Mouse (Mus musculus) neural tube, embryonic 14.5 days (tissue): Measurements from ENCODE around the gene Cxcr4. TPM values are rescaled to one million over a fixed set of nuclear protein-coding genes. Genes with fewer than 3 reads are reported as not detected.

Experiments
- ATAC-seq: fragments of 200-750 bp; cut with Nextera tagmentation; 2 replicates; pipeline ENCODE4 v1.8.0; 2017; ENCODE audit warnings: low read depth, mild to moderate bottlenecking, moderate TSS enrichment, moderate library complexity
- H3K27ac ChIP-seq: fragments of 300-500 bp; sonication (generic); 2 replicates; pipeline ENCODE4 v1.5.1; 2014; ENCODE audit warnings: low read depth, mild to moderate bottlenecking, control low read depth, low read length, moderate library complexity, mixed read lengths
- H3K27me3 ChIP-seq: fragments of 300-500 bp; sonication (generic); 2 replicates; pipeline ENCODE4 v1.6.1; 2014; ENCODE audit warnings: low read length; ENCODE audit not compliant: control insufficient read depth, insufficient read depth
- H3K36me3 ChIP-seq: fragments of 300-500 bp; sonication (generic); 2 replicates; pipeline ENCODE4 v1.6.1; 2014; ENCODE audit warnings: low read length, mixed read lengths; ENCODE audit not compliant: control insufficient read depth, insufficient read depth
- H3K4me1 ChIP-seq: fragments of 300-500 bp; sonication (generic); 2 replicates; pipeline ENCODE4 v1.6.1; 2014; ENCODE audit warnings: low read length; ENCODE audit not compliant: control insufficient read depth, insufficient read depth
- H3K4me2 ChIP-seq: fragments of 300-500 bp; sonication (generic); 2 replicates; pipeline ENCODE4 v1.6.1; 2014; ENCODE audit warnings: mild to moderate bottlenecking, low read depth, low read length, control low read depth
- H3K4me3 ChIP-seq: fragments of 300-500 bp; sonication (generic); 2 replicates; pipeline ENCODE4 v1.5.1; 2014; ENCODE audit warnings: low read depth, low read length, control low read depth, mixed read lengths
- H3K9ac ChIP-seq: fragments of 300-500 bp; sonication (generic); replicated peaks from 2 replicates; pipeline ENCODE4 v1.6.1; 2014; ENCODE audit warnings: low read depth, mild to moderate bottlenecking, control low read depth, low read length, mixed read lengths
- H3K9me3 ChIP-seq: fragments of 300-500 bp; sonication (generic); 2 replicates; pipeline ENCODE4 v1.6.1; 2016; ENCODE audit warnings: low read length; ENCODE audit not compliant: control insufficient read depth
- WGBS: fragments of 180-500 bp; shearing (Covaris S2); extraction: QIAGEN DNeasy Blood & Tissue Kit; methylation state at CpG from one replicate; pipeline ENCODE4 v1.1.7; 2014; 5-methylcytosine and 5-hydroxymethylcytosine counted together
- polyA plus RNA-seq: library from polyadenylated mRNA; unstranded; fragments of >200 nt; fragmentation: Nextera tagmentation; extraction: Ambion mirVana; gene quantifications from 2 replicates; pipeline ENCODE4 v1.2.1, GENCODE M21; 2014

Cxcr4 gene
- polyA plus RNA-seq, 1 experiment from 2014 or later, result 5.6 TPM

DNA sequence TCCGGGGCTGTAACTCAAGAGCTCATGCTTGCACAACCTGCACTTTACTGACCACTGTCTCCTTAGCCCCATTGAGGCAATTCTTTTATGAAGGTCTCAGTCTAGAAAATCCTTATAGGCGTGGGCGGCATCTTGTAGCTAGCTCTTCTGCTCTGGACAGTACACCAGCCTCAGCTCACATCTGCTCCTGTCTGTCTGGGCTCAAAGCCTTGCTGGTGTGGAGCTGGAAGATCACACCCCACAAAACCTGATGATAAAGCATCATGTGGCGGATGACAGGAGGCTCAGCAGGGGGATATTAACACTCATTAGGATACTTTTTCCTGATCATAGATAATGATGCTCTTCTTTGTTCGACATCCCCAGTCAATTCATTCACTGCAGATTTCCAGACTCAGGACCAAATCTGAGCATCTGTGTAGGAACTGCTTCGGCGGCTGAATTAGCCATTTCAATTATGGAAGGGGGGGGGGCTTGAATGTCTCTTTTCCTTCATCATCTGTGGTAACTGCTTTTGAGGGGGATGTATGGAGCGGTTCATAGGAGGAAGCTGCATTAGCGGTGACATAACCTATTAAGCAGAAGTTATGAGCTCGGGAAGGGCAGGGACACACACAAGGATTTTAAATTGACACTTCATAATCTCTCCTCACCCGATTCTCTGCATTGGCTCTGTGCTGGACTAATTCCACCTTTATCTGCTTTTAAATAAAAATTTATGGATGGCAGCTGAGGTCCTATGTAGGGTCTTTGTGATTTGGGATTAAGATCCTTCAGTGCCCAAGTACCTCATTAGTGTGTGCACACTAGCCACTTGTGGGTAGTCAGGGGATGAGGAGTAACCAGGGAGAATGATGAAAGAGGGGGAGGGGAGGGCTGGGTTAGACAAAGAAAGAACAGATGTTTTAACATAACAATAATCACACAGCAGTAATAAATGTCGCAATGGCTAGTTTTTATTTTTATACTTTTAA is 24.6 kb downstream of the Cxcr4 start:
- H3K9me3 ChIP-seq, result no peaks in the 10 kb centered on the region
- peak; percentile 77 for ATAC-seq
- no peak overlapping the region for H3K4me3 ChIP-seq
- WGBS, result 51% methylated on average over 12 of the region's 12 CpGs
- 0 out of 2 replicates have a peak, but pooled peaks cover 3% of the 10 kb centered on the region for H3K4me1 ChIP-seq
- no peaks in the 10 kb centered on the region for H3K36me3 ChIP-seq
- no peak overlapping the region for H3K9ac ChIP-seq
- H3K27me3 ChIP-seq, result no peaks in the 10 kb centered on the region
- H3K4me2 ChIP-seq, result no peak overlapping the region
- peak overlapping the region; percentile 34; the same call in 1 of the 2 replicates for H3K27ac ChIP-seq

DNA sequence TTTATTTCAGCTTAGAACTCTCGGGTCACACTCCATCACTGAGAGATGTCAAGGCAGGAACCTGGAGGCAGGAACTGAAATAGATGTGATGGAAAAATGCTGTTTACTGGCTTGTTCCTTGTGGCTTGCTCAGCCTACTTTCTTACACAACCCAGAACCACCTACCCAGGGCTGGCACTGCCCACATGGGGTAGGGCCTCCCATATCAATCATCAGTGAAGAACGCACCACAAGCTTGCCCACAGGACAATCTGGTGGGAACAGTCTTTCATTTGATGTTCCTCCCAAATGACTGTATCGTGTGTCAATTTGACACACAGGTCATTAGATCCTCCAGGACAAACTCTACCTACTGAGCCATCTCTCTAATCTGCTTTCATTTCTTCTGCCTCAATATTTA is 28.2 kb downstream of the Cxcr4 start:
- 89% methylated on average over 3 of the region's 3 CpGs for WGBS
- H3K9me3 ChIP-seq, result no peaks in the 10 kb centered on the region
- H3K4me3 ChIP-seq, result no peak overlapping the region
- H3K9ac ChIP-seq, result no peak overlapping the region
- ATAC-seq, result no peak
- H3K27me3 ChIP-seq, result no peaks in the 10 kb centered on the region
- no peak overlapping the region for H3K4me2 ChIP-seq
- H3K27ac ChIP-seq, result no peak overlapping the region
- H3K36me3 ChIP-seq, result no peaks in the 10 kb centered on the region
- H3K4me1 ChIP-seq, result 0 out of 2 replicates have a peak, but pooled peaks cover 3% of the 10 kb centered on the region

DNA sequence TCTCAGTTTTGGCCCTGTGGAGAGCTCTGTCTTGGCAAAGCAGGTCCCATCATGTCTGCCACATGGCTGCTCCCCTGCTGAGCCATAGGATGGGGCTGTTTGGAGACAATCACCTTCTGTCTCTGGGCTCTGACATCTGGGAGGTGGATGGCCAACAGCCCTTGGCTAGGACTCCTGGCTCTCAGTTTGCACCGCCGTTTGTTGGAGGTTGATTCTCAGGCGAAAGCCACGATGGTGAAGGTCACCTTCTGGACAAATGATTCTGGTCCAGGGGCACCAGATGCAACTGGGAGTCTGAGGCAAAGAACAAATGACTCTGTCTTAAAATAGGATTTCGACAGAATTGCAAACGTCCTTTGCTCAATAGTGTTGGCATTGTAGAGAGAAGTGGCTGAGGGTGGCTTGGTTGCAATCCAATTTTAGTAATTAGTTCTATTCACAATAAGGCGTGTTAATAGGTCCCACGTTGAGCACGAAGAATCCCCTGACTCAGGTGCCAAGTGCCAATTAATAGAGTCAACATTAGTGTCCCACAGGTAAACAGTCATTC is 30.7 kb downstream of the Cxcr4 start:
- Histone ChIP-seq H3K9me3 (no peaks in the 10 kb centered on the region), H3K4me3 (no peak overlapping the region), H3K9ac (no peak overlapping the region), H3K27me3 (no peaks in the 10 kb centered on the region), H3K27ac (no peak overlapping the region), H3K4me1 (no peaks in the 10 kb centered on the region), H3K36me3 (no peaks in the 10 kb centered on the region), H3K4me2 (no peak overlapping the region)
- WGBS, result 70% methylated on average over 9 of the region's 9 CpGs
- no peak for ATAC-seq

DNA sequence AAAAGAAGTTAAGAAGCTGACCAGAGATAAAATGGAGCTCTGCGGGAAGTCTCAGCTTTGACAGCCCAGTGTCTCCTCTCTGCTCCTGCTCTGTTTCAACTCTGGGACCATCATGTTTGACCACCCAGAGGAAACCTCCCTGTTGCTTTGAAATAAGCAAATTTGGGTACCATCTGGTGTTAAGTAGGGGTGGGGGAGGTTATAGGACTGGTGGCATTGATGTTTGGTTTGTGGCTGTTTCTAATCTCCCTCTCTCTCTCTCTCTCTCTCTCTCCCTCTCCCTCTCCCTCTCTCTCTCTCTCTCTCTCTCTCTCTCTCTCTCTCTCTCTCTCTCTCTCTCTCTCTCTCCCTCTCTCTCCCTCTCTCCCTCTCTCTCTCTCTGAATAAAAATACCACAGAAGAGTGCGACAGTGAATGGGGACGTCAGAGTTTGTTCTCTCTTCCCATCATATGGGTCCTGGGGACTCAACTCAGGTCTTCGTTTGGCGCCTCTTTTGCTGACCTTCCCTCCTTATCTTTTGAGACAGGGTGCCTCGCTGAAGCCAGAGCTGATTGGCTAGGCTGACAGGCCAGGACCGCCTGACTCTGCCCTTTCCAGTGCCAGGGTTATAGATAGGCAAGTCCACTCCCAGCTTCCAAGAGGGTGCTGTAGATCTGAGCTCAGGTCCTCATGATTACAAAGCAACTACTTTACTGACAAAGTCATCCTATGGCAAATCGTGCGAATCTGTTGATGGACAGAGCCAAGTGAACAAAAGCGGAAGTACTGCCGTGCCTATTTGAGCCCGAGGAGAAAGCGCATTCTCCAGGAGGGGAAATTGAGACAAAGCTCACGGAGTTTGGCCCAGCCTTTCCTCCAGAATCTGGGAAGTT is 31.4 kb downstream of the Cxcr4 start:
- no peak for ATAC-seq
- Histone ChIP-seq H3K4me1 (no peaks in the 10 kb centered on the region), H3K4me3 (no peak overlapping the region), H3K27ac (no peak overlapping the region), H3K36me3 (no peaks in the 10 kb centered on the region), H3K27me3 (no peaks in the 10 kb centered on the region), H3K4me2 (no peak overlapping the region), H3K9ac (no peak overlapping the region), H3K9me3 (no peaks in the 10 kb centered on the region)
- WGBS, result 82% methylated on average over 14 of the region's 14 CpGs

DNA sequence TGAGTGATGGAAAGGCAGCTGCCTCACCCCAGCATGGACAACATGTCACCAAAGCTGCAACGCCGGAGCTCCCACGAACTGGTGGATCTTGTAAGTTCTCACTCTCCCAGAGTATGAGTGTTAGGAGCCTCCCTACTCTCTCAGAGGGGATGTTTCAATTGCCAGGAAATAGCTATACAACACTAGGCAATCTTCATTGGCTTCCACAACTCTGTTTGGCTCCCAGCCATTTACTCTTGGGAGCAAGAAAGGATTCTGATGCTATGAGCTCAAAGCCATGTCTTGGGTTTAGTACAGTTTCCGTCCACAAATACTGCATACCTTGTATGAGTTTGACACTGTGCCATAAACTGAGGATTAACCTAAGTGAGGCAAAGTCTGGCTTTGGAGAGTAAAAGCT is 34.1 kb downstream of the Cxcr4 start:
- WGBS, result 89% methylated on average over 4 of the region's 4 CpGs
- Histone ChIP-seq H3K27ac (no peak overlapping the region), H3K4me3 (no peak overlapping the region), H3K4me1 (no peaks in the 10 kb centered on the region), H3K36me3 (no peaks in the 10 kb centered on the region), H3K9ac (no peak overlapping the region), H3K27me3 (no peaks in the 10 kb centered on the region), H3K4me2 (no peak overlapping the region), H3K9me3 (no peaks in the 10 kb centered on the region)
- no peak for ATAC-seq

DNA sequence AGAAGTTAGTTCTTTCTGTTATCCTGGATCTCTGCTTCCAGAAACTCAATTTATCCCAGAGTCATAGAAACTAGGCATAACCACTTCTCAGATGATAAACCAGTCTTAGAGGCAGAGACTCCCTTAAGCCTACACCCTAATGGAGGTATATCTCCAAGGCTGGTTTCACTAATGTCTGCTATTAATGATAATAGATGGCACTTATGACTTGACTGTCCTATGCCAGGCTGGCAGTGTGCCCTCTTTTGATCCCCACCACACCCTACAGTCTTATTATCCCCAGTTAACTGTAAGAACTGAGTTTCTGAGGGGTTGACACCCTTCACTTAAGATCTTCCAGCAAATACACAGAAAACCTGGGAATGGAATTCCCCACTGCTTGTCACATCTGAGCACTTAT is 39.5 kb downstream of the Cxcr4 start:
- Histone ChIP-seq H3K4me1 (no peaks in the 10 kb centered on the region), H3K9ac (no peak overlapping the region), H3K27me3 (no peaks in the 10 kb centered on the region), H3K9me3 (no peaks in the 10 kb centered on the region), H3K4me3 (no peak overlapping the region), H3K4me2 (no peak overlapping the region), H3K36me3 (no peaks in the 10 kb centered on the region), H3K27ac (no peak overlapping the region)
- no peak for ATAC-seq

DNA sequence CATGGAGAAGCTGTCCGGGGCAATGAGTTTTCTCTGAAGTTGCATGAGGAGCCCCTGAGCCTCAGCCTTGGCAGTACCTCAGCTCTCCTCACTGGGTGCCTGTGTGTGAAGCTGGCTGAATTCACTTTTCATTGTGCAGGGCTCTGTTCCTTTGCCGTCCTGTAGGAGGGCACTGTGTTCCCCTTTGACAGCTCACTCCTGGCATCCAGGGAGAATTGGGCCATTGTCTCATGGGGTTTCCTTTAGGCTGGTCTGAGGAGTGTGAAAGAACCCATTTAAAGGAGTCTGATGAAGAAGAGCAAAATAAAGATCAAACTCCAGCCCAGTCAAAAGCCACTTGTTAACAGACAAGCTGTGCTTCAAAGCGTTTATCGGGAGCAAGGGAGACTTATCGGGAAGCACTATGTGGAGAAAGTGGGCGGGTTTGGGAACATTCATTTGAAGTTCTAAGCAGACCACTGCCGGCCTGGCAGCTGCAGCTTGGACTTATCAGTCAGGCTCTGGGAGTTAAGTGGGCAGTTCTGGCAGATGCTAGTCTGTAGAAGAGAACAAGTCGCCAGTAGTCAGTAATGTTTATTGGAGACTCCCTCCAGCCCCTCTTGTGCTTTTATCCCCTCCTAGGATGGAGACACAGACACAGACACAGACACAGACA is 40.2 kb downstream of the Cxcr4 start:
- Histone ChIP-seq H3K9ac (no peak overlapping the region), H3K4me1 (no peaks in the 10 kb centered on the region; the same call in 1 of the 2 replicates), H3K27ac (no peak overlapping the region), H3K27me3 (no peaks in the 10 kb centered on the region), H3K4me2 (no peak overlapping the region), H3K36me3 (no peaks in the 10 kb centered on the region), H3K9me3 (no peaks in the 10 kb centered on the region), H3K4me3 (no peak overlapping the region)
- ATAC-seq, result peak; percentile 71; the same call in 1 of the 2 replicates
- WGBS, result 20% methylated on average over 8 of the region's 8 CpGs

DNA sequence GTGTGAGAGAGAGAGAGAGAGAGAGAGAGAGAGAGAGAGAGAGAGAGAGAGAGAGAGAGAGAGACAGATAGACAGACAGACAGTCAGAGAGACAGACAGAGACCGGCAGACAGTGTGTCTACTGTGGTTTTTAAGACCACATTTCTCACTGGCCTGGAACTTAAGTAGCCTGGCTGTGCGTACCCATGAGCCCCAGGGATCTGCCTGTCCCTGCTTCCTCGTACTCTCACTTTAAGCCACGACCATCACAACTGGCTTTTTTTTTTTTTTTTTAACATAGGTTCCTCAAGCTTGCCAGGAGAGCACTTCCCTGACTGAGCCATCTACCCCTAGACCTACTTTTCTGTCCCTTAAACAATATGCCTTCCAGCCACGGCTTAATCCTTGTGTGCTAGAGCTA is 42.7 kb downstream of the Cxcr4 start:
- Histone ChIP-seq H3K4me2 (no peak overlapping the region), H3K4me1 (no peaks in the 10 kb centered on the region; the same call in 1 of the 2 replicates), H3K27me3 (no peaks in the 10 kb centered on the region), H3K9me3 (no peaks in the 10 kb centered on the region), H3K9ac (no peak overlapping the region), H3K4me3 (no peak overlapping the region), H3K36me3 (no peaks in the 10 kb centered on the region), H3K27ac (no peak overlapping the region)
- 70% methylated on average over 5 of the region's 5 CpGs for WGBS
- ATAC-seq, result no peak
